In genomic region chr5:65991191-65991590, GRCm38 (mm10) we compare ENCODE assay signal across 14 mouse cellular contexts. TPM values are rescaled to one million over a fixed set of nuclear protein-coding genes. Genes with fewer than 3 reads are reported as not detected.
DNase-seq lines count a peak whose midpoint lies in the region; ATAC-seq and TF ChIP-seq lines count a peak whose summit lies in the region.
"Had no signal": no experiment of that assay in that cellular context is flagged by ENCODE, and none has a peak within 500 bp of the region (broad histone marks: within the 10 kb centered on the region; RNA-seq: fewer than 3 reads in every experiment).

No protein-coding gene starts in this region.

- intact Hi-C loops in gastrocnemius, adult 2 months (cut with DNase I), result no loop called here

- TF ChIP-seq POLR2A in MEL (IDR thresholded peaks at IDR 0.05; ENCODE audit: control insufficient read depth in 1 of 2, insufficient read depth in 1 of 2, low read depth in 1 of 2, low read length in 2 of 2, poor library complexity in 1 of 2), result no peak
- TF ChIP-seq POLR2A in cerebellum, adult 2 months (IDR thresholded peaks at IDR 0.05; ENCODE audit: borderline replicate concordance, insufficient read depth, low read length), result no peak

- TF ChIP-seq CTCF in MEL (IDR thresholded peaks at IDR 0.05 in 2 of 3, conservative IDR thresholded peaks at IDR 0.05 in 1 of 3; ENCODE audit: control insufficient read depth in 1 of 3, insufficient read depth in 1 of 3, low read depth in 2 of 3, low read length in 3 of 3, poor library complexity in 1 of 3, severe bottlenecking in 1 of 3), result no peak
- no peak for TF ChIP-seq CTCF in cerebellum, adult 2 months (IDR thresholded peaks at IDR 0.05; ENCODE audit: borderline replicate concordance, insufficient read depth, low read depth, low read length)
- TF ChIP-seq CTCF in gastrocnemius, adult 2 months (IDR thresholded peaks at IDR 0.05), result no peak

- DNase-seq in A20 (ENCODE audit: low read depth, low spot score) (peak; percentile 57), MEL (ENCODE audit: low read depth, low spot score) (peak; percentile 85)
- peak; percentile 55 to 73 for DNase-seq in monocyte, adult 2 months (ENCODE audit: low read depth in 1 of 2, low spot score in 2 of 2)
- no peak for DNase-seq in cerebellum, adult 2 months
- no peak for DNase-seq in layer of hippocampus, postnatal 14 days (ENCODE audit: low spot score in 2 of 2)
- DNase-seq in frontal cortex, postnatal 36 days (ENCODE audit: low spot score in 2 of 2), result no peak
- DNase-seq in gastrocnemius, adult 2 months, result no peak
- DNase-seq: cerebellum, postnatal 25 days; thymus, postnatal 25 days had no signal

- no peak overlapping the region for H3K4me3 ChIP-seq in MEL (ENCODE audit: control insufficient read depth in 1 of 2, insufficient read depth in 1 of 2, low read depth in 2 of 2, low read length in 2 of 2)
- H3K4me3 ChIP-seq in cerebellum, adult 2 months (replicated peaks; ENCODE audit: insufficient read depth, low read depth, low read length), result no peak overlapping the region
- no peak overlapping the region for H3K4me3 ChIP-seq in gastrocnemius, adult 2 months
- H3K4me3 ChIP-seq: lung, embryonic 15.5 days had no signal

- peak overlapping the region; percentile 4; the same call in 1 of the 2 replicates for H3K27ac ChIP-seq in MEL (ENCODE audit: control insufficient read depth, low read depth, low read length)
- H3K27ac ChIP-seq in cerebellum, adult 2 months (ENCODE audit: insufficient read depth, low read length), result no peak overlapping the region
- no peak overlapping the region for H3K27ac ChIP-seq in gastrocnemius, adult 2 months
- H3K27ac ChIP-seq: lung, embryonic 15.5 days had no signal

- H3K9ac ChIP-seq in MEL (ENCODE audit: control insufficient read depth, low read depth, low read length, poor library complexity, severe bottlenecking), result no peak overlapping the region
- H3K9ac ChIP-seq: lung, embryonic 15.5 days had no signal

- no peaks in the 10 kb centered on the region for H3K79me2 ChIP-seq in MEL (ENCODE audit: control insufficient read depth, insufficient read depth, low read length, poor library complexity)

- H3K27me3 ChIP-seq in MEL (ENCODE audit: control insufficient read depth in 1 of 2, insufficient read depth in 2 of 2, low read length in 2 of 2), result no peaks in the 10 kb centered on the region
- H3K27me3 ChIP-seq in cerebellum, adult 2 months (ENCODE audit: control insufficient read depth, insufficient read depth, low read length), result no peaks in the 10 kb centered on the region
- H3K27me3 ChIP-seq: lung, embryonic 15.5 days had no signal

- peak; percentile 76 for ATAC-seq in granulocyte monocyte progenitor cell, adult 5-6 weeks (replicated peaks; ENCODE audit: poor library complexity, severe bottlenecking)
- ATAC-seq: inflammation-experienced regulatory T-cells, adult 6 months had no signal

- no peak for TF ChIP-seq RAD21 in MEL (IDR thresholded peaks at IDR 0.05; ENCODE audit: low read depth, low read length)

- peaks cover 0 to 13% of the 10 kb centered on the region in 2 experiments; a peak in 2 of 4 replicates for H3K4me1 ChIP-seq in MEL (ENCODE audit: control insufficient read depth in 1 of 2, insufficient read depth in 2 of 2, low read length in 2 of 2)
- H3K4me1 ChIP-seq in cerebellum, adult 2 months (ENCODE audit: control insufficient read depth, insufficient read depth, low read length), result no peaks in the 10 kb centered on the region
- H3K4me1 ChIP-seq: lung, embryonic 15.5 days had no signal

- TF ChIP-seq EP300 in MEL (IDR thresholded peaks at IDR 0.05; ENCODE audit: low read depth in 1 of 2, low read length in 2 of 2), result no peak; a peak in 1 of 4 replicates

- H3K36me3 ChIP-seq in MEL (ENCODE audit: control insufficient read depth in 1 of 2, insufficient read depth in 2 of 2, low read length in 2 of 2), result peaks cover 0 to 2% of the 10 kb centered on the region in 2 experiments; a peak in 1 of 4 replicates
- H3K36me3 ChIP-seq: lung, embryonic 15.5 days had no signal

- WGBS in cerebellum, adult 2 months, result 86% methylated on average over 2 of the region's 2 CpGs

- no peaks in the 10 kb centered on the region for H3K9me3 ChIP-seq in MEL (replicated peaks; ENCODE audit: insufficient read depth, low read length)
- H3K9me3 ChIP-seq: lung, embryonic 15.5 days had no signal

TF ChIP-seq in MEL, 35 proteins besides CTCF, POLR2A, EP300 and RAD21:
- no peak for TF ChIP-seq POLR2AphosphoS2 (IDR thresholded peaks at IDR 0.05; ENCODE audit: low read length)

RNA-seq across cellular contexts. Expression of gene 9130230L23Rik, which starts 12.9 kb away (rescaled TPM):
- total RNA-seq in MEL (2012; rRNA removed), result not detected in 2 replicates
- polyA plus RNA-seq in MEL (2012; ENCODE audit: insufficient read depth in 1 of 2, insufficient read length in 2 of 2, low read depth in 1 of 2, low replicate concordance in 2 of 2, missing spikeins in 1 of 2), result under 1 TPM in 1 of 2 experiments, not detected in 1; 0.22 TPM
- total RNA-seq in granulocyte monocyte progenitor cell, adult 5-6 weeks (2014; fragmentation: Nextera tagmentation), result not detected in 2 replicates
- total RNA-seq in granulocyte monocyte progenitor cell, adult 5-6 weeks (2017), result not detected in 2 replicates
- polyA plus RNA-seq in cerebellum, adult 2 months (2012; rRNA removed), result not detected in 2 replicates
- under 1 TPM in 1 of 2 experiments, not detected in 1; 0.23 TPM for total RNA-seq in layer of hippocampus, postnatal 14 days (2021)
- under 1 TPM in 1 of 2 experiments, not detected in 1; 0.28 TPM for total RNA-seq in gastrocnemius, adult 2 months (2021)
- total RNA-seq: layer of hippocampus, adult 18-20 months; left cerebral cortex, postnatal 36 days had no signal

RNA-seq across cellular contexts. Expression of gene Chrna9, which starts 56.5 kb away (rescaled TPM):
- total RNA-seq in MEL (2012; rRNA removed), result not detected in 2 replicates
- not detected for polyA plus RNA-seq in MEL (2012; ENCODE audit: insufficient read depth in 1 of 2, insufficient read length in 2 of 2, low read depth in 1 of 2, low replicate concordance in 2 of 2, missing spikeins in 1 of 2)
- total RNA-seq in granulocyte monocyte progenitor cell, adult 5-6 weeks (2014; fragmentation: Nextera tagmentation), result not detected in 2 replicates
- not detected in 2 replicates for total RNA-seq in granulocyte monocyte progenitor cell, adult 5-6 weeks (2017)
- not detected in 2 replicates for polyA plus RNA-seq in cerebellum, adult 2 months (2012; rRNA removed)
- not detected for total RNA-seq in layer of hippocampus, postnatal 14 days (2021)
- total RNA-seq in gastrocnemius, adult 2 months (2021), result 10 to 100 TPM; 16.9 to 21.3 TPM
- total RNA-seq: layer of hippocampus, adult 18-20 months; left cerebral cortex, postnatal 36 days had no signal

Comparison
In these comparisons a context has a peak if more than half of its experiments do, and no peak if none do; other contexts are left out.
1. DNase-seq: peak in A20 (single experiment), MEL (single experiment) and monocyte, adult 2 months (2 of 2); none in cerebellum, adult 2 months (0 of 2), layer of hippocampus, postnatal 14 days (0 of 2), frontal cortex, postnatal 36 days (0 of 2) and gastrocnemius, adult 2 months (single experiment).
2. RNA of gene Chrna9, which starts 56.5 kb away (total RNA-seq): 16.9 to 21.3 TPM in gastrocnemius, adult 2 months; not detected in layer of hippocampus, postnatal 14 days, not detected in MEL and not detected in granulocyte monocyte progenitor cell, adult 5-6 weeks; every median in the first group is over 10 times any median in the second.